Mouse (Mus musculus) liver (tissue): ENCODE measurements at regions not wholly inside any gene's neighbourhood (a gene's known extent, or its start where the extent isn't known, plus 50 kb on each side); places are given as distances from the start of the nearest gene placed in this dataset.
"Not testable (repeated sequence)": the region's sequence is repeated elsewhere in the genome, so short reads cannot be mapped to it uniquely, and the experiment has no call there.

Experiments
- DNase-seq: peaks from one replicate; pipeline ENCODE4 v3.0.0-alpha.2; 2020; ENCODE audit warnings: mixed read lengths

DNA sequence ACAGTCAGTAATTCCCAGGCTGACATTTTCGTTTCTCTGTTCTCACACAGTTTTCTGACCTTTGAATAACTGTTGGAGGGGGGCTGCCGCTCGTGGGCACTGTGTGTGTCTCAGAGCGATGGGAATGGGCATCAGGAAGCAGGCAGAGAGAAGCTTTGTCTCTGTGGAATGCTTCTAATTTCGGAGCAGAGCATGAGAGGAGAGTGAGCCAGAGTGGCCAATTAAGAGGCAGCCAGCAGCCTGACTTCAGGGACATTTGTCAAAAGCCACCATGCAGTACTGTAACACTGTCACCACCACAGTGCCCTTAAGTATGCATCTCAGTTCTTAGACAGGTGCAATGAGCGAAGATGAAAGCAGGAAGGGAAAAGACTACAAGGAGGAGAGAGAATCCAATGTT, 592.1 kb downstream of the Dcdc2c start:
- DNase-seq: no peak

DNA sequence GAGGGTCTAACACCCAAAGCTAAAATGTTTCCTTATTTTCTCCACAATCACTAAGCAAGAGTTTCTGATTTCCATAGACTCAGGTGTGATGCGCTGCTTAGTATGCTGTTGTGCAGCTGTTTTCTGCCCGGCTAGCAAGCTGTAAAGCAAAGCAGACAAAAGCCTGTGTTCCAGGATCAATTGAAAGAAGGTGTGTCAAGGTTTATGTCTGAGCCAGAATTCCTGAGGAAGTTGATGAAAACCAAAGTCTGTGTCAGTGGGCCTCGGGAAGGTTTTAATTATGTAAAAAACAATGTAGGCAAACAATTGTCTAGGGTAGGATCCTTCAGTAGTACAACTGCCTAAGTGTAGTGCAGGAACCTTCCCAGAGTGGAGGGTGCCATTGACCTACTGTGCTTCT, 604.6 kb downstream of the Dcdc2c start:
- DNase-seq: no peak

GRCm38 (mm10) chr12:27946866-27947459, 604.6 kb upstream of the Sox11 start:
- DNase-seq: no peak

- DNase-seq: no peak
Observed at GRCm38 (mm10) chr12:27945411-27945810, 603.0 kb upstream of the Sox11 start.

DNA sequence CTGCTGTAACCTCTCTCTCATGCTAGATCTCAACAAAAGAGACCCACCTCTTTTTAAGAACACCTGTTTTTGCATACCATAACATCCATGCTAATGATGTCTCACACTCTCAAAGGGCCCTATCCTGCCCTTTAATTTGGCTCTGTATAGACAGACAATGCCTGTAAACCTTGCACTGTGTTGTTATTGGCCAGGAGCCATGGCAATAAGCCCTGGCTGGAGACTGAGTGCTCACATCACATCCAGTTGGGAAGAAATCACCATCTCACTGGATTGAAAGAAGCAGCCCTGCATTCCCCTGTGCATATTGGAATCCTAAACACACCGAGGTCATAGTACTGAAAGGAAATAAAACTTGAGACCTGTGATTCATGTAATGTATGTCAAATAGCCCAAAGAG, 598.7 kb upstream of the Sox11 start:
- DNase-seq: no peak

DNA sequence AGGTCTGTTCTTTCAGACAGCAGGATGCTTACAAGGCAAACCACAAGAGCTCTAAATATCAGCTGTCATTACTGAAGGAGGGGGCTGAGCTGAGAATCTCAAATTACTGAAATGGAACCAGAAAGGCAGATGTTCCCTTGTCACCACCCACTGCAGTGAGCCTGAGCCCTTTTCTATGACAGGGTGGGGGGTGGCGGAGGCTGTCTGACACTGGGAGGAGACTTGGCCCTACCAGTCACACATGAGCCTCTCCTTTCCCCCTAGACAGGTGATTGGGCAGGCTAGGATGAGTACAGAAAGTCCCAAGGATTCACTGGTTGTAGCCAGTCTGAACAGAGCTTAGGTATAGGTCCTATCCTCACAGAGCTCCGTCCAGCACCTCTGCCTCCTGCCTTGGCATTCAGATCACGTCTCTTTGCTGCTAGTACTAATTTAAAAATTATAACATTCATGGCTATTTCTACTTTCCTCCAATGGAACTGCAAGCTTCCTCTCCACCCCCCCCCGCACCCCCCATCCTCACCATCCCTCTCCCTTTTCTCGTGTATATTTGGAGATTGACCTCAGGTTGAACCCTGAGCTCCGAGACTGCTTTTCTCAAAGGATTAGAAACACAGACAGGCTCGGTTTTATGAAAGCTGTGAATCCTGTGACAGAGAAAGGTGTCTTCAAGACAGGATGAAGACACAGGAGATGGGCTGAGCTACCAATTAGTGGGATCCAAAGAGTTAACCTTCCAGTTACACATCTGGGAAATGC, 590.2 kb upstream of the Sox11 start:
- peak; percentile 5 for DNase-seq

DNA sequence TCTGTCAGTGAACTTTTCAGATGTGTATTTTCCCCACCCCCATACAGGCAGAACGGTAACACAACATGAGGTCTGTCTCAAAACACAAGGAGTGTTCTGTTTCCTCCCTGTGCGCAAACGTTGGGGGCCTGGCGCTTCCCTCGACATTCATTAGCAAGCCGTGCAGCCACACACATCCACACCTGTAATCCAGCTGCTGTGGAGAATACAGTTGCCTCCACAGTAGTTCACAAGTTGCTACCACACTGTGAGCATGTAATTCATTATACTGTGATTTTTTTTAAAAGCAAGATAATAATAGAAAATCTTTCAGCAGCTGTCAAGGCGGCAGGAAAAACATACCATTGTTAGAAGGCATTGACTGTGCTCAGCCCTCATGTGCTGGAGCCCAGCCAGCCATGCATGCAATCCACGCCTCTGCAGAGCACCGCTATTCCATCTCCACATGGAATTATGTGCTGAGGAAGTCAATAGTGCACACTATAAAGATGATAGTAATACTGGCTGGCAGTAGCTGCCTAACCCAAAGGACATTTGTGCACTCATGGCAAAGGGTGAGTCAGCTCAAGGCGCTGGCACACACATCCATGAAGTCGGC, 586.1 kb upstream of the Sox11 start:
- no peak for DNase-seq

GRCm38 (mm10) chr12:27926730-27927129, 584.4 kb upstream of the Sox11 start:
- DNase-seq: no peak

GRCm38 (mm10) chr12:27920607-27921006, 578.2 kb upstream of the Sox11 start:
- DNase-seq: no peak

- DNase-seq: no peak
Observed at GRCm38 (mm10) chr12:27916401-27916920, 574.1 kb upstream of the Sox11 start.

GRCm38 (mm10) chr12:27909417-27910100, 567.2 kb upstream of the Sox11 start:
- no peak for DNase-seq

GRCm38 (mm10) chr12:27896682-27897081, 554.3 kb upstream of the Sox11 start:
- DNase-seq: not testable (repeated sequence)

- DNase-seq: no peak
Observed at GRCm38 (mm10) chr12:27881720-27882119, 539.3 kb upstream of the Sox11 start.

GRCm38 (mm10) chr12:27866421-27866820, 524.0 kb upstream of the Sox11 start:
- no peak for DNase-seq

- DNase-seq: peak; percentile 8
Observed at GRCm38 (mm10) chr12:27849537-27849936, 507.2 kb upstream of the Sox11 start.

GRCm38 (mm10) chr12:27849099-27849498, 506.7 kb upstream of the Sox11 start:
- no peak for DNase-seq

DNA sequence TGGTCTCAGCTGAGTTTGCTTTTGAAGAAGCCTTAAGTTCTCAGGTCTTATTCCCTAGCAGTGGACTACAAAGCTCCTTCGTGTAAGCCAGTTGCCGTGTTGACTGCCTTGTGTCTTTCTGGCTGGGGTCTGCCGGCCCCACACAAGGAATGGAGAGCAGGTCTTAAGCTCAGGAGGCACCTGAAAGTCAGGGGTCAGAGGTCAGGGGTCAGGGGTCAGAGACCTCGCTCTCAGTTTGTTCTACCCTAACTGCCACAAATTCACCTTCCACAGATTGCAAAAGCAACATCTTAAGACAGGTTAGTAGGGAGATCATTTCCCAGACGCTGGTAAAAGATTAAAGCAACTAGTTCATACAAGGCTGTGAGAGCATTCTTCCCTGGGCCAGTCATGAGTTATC, 505.8 kb upstream of the Sox11 start:
- DNase-seq: no peak

GRCm38 (mm10) chr12:27847397-27847796, 505.0 kb upstream of the Sox11 start:
- DNase-seq: no peak

DNA sequence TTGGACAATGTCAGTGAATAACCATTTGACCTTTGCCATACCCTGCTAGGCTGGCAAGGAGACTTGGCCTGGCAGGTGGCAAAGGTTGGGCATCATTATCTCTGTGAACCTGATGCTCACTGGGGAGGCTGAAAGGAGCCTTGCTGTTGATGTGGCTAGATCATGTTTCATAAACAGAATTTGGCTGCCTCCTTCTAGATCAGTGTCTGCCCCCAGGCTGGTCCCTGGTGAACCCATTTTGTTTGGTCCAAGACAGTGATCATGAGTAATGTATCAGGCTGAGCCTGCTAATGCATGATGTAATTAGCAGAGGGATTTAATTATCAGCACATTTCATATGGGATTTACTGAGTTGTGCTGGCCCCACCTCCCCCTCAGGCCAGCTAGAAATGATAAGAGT, 502.6 kb upstream of the Sox11 start:
- DNase-seq: no peak

- DNase-seq: no peak
Observed at GRCm38 (mm10) chr12:27838955-27839354, 496.6 kb upstream of the Sox11 start.

GRCm38 (mm10) chr12:27838384-27838783, 496.0 kb upstream of the Sox11 start:
- DNase-seq: no peak

DNA sequence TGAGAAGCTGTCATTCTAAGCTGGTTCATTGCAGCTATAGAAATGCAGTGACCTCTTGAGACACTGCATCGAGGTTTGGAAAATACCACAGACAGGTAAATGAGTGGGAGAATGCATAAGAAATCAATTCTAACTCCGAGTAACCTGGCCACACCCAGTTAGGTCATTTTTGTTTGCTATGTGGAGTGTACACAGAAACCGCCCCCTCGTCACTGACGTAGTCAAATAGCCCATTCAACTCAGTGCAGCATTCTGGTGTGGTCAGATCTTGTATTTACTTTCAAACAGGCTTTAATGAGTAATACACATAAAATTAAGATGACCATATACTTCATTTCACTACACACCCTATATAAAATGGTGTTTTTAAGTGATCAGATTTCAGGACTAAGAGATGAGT, 483.8 kb upstream of the Sox11 start:
- DNase-seq: no peak

- no peak for DNase-seq
Observed at GRCm38 (mm10) chr12:27823392-27823791, 481.0 kb upstream of the Sox11 start.
